Mouse (Mus musculus) testis, adult 2 months (tissue): ENCODE data around the gene Ctdspl2.

ENCODE experiments used
- CTCF ChIP-seq: fragments of 200-500 bp; IDR thresholded peaks from 2 replicates; pipeline ENCODE4 v1.5.1; 2012; ENCODE audit warnings: low read depth, mild to moderate bottlenecking, inconsistent platforms, low read length, moderate library complexity; ENCODE audit not compliant: control insufficient read depth, insufficient read depth, insufficient replicate concordance
- POLR2A ChIP-seq: fragments of 200-500 bp; IDR thresholded peaks from 2 replicates; pipeline ENCODE4 v1.6.1; 2012; ENCODE audit warnings: low read depth, mild to moderate bottlenecking, inconsistent platforms, low read length, moderate library complexity; ENCODE audit not compliant: control insufficient read depth

DNA sequence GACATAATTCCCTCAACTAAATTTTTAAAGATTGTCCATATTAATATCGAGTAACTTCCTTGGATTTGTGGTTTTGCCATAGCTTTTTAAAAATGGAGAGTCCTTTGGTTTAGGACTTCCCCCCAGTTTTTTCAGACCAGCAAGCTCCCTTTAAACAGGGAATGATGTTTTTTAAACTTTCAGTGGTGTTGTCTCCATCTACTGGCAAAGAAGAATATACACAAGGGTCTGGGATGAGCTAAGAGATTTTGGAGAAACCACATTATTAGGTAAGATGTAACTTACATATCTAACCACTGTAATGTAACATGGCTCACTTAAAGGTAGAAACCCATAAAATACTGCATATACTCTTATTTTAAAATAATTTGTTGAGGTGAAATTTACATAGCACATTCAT is 39.9 kb downstream of the Ctdspl2 start:
- TF ChIP-seq POLR2A (no peak), CTCF (no peak)
